ENCODE assay signal across 19 mouse cellular contexts in the genomic region with DNA sequence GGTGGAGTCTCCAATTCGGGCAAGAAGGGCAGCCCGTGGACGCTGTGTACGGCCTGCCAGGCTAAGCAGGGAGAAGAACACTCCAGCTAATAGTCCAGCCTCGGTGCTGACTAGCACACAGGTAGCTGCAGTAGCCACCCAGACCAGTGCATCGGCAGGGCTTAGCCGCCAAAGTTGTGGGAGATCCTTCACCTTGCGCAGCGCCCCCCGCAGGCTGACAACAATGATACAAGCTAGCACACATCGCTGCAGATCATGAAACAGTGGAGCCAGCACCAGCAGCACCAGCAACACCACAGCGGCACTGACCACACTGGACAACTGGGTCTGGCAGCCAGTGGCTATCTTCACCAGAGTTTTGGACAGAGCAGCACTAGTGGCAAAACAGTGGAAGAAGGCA. TPM values are rescaled to one million over a fixed set of nuclear protein-coding genes. Genes with fewer than 3 reads are reported as not detected.
A peak's percentile ranks its signal among the peaks of the same experiment; 100 is the strongest.
DNase-seq lines count a peak whose midpoint lies in the region; ATAC-seq and TF ChIP-seq lines count a peak whose summit lies in the region.
"Had no signal": no experiment of that assay in that cellular context is flagged by ENCODE, and none has a peak within 500 bp of the region (broad histone marks: within the 10 kb centered on the region; RNA-seq: fewer than 3 reads in every experiment).

No protein-coding gene starts in this region.

- WGBS in cerebellum, adult 2 months = 92% methylated on average over 12 of the region's 12 CpGs
- 87% methylated on average over 12 of the region's 12 CpGs for WGBS in liver, embryonic 15.5 days (ENCODE audit: insufficient replicate concordance)

- H3K4me2 ChIP-seq in liver, embryonic 15.5 days = no peak overlapping the region
- H3K4me2 ChIP-seq: embryonic facial prominence, embryonic 15.5 days had no signal

- H3K9me3 ChIP-seq in G1E (replicated peaks) = no peaks in the 10 kb centered on the region
- no peaks in the 10 kb centered on the region for H3K9me3 ChIP-seq in liver, embryonic 15.5 days (replicated peaks)
- H3K9me3 ChIP-seq: embryonic facial prominence, embryonic 15.5 days; heart, embryonic 10.5 days; hindbrain, embryonic 10.5 days had no signal

- no peak overlapping the region for H3K27ac ChIP-seq in cerebellum, adult 2 months (ENCODE audit: insufficient read depth, low read length)
- H3K27ac ChIP-seq in layer of hippocampus, adult 2 months = no peak overlapping the region
- peak overlapping the region; percentile 92; the same call in 1 of the 2 replicates for H3K27ac ChIP-seq in liver, embryonic 15.5 days (replicated peaks)
- H3K27ac ChIP-seq: embryonic facial prominence, embryonic 15.5 days; heart, embryonic 10.5 days; hindbrain, embryonic 10.5 days had no signal

- ATAC-seq in G1E (ENCODE audit: extremely low read depth, insufficient number of reproducible peaks, low FRiP score, poor library complexity, severe bottlenecking) = no peak
- no peak for ATAC-seq in liver, embryonic 15.5 days (ENCODE audit: insufficient read depth)
- ATAC-seq: forebrain, embryonic 16.5 days; midbrain, embryonic 16.5 days had no signal

- peaks cover 7% of the 10 kb centered on the region; the same call in 1 of the 2 replicates for H3K4me1 ChIP-seq in cerebellum, adult 2 months (ENCODE audit: control insufficient read depth, insufficient read depth, low read length)
- H3K4me1 ChIP-seq in G1E (ENCODE audit: insufficient read depth, low read depth, low read length) = peaks cover 93% of the 10 kb centered on the region
- H3K4me1 ChIP-seq in liver, embryonic 15.5 days (replicated peaks) = peaks cover 86% of the 10 kb centered on the region

- no peak for TF ChIP-seq POLR2A in cerebellum, adult 2 months (IDR thresholded peaks at IDR 0.05; ENCODE audit: borderline replicate concordance, insufficient read depth, low read length)

- peak; percentile 41 for DNase-seq in cerebellum, adult 11-12 months
- no peak for DNase-seq in cerebellum, adult 2 months
- DNase-seq in layer of hippocampus, adult 2 months (ENCODE audit: low spot score in 2 of 2) = no peak
- DNase-seq in layer of hippocampus, postnatal 10 days (ENCODE audit: low spot score in 2 of 2) = no peak
- no peak for DNase-seq in G1E (ENCODE audit: low spot score)
- DNase-seq in right cerebral cortex, adult 2 months (ENCODE audit: low spot score in 2 of 2) = no peak
- no peak for DNase-seq in left cerebral cortex, adult 11 months (ENCODE audit: low spot score)
- DNase-seq: cerebellum, postnatal 14 days; gastrocnemius, postnatal 36 days; kidney, postnatal 10 days; lung, postnatal 14 days; thymus, postnatal 36 days had no signal

- no peak overlapping the region for H3K4me3 ChIP-seq in cerebellum, adult 2 months (replicated peaks; ENCODE audit: insufficient read depth, low read depth, low read length)
- H3K4me3 ChIP-seq in layer of hippocampus, adult 2 months = no peak overlapping the region
- H3K4me3 ChIP-seq in G1E (ENCODE audit: low read depth, low read length) = peak overlapping the region; percentile 40; the same call in 1 of the 2 replicates
- no peak overlapping the region for H3K4me3 ChIP-seq in liver, embryonic 15.5 days (replicated peaks)
- H3K4me3 ChIP-seq: embryonic facial prominence, embryonic 15.5 days; heart, embryonic 10.5 days; hindbrain, embryonic 10.5 days had no signal

- peaks cover 52% of the 10 kb centered on the region for H3K36me3 ChIP-seq in G1E (replicated peaks)
- H3K36me3 ChIP-seq in liver, embryonic 15.5 days (replicated peaks) = peaks cover 35% of the 10 kb centered on the region

- no peak for TF ChIP-seq CTCF in cerebellum, adult 2 months (IDR thresholded peaks at IDR 0.05; ENCODE audit: borderline replicate concordance, insufficient read depth, low read depth, low read length)
- TF ChIP-seq CTCF in layer of hippocampus, adult 2 months (conservative IDR thresholded peaks at IDR 0.05) = peak; percentile 51
- peak; percentile 37; the same call in 1 of the 2 replicates for TF ChIP-seq CTCF in G1E (IDR thresholded peaks at IDR 0.05; ENCODE audit: low read depth, low read length)

- H3K27me3 ChIP-seq in cerebellum, adult 2 months (ENCODE audit: control insufficient read depth, insufficient read depth, low read length) = no peaks in the 10 kb centered on the region
- H3K27me3 ChIP-seq in G1E (ENCODE audit: insufficient read depth, low read length) = no peaks in the 10 kb centered on the region
- H3K27me3 ChIP-seq in liver, embryonic 15.5 days = no peaks in the 10 kb centered on the region
- H3K27me3 ChIP-seq: embryonic facial prominence, embryonic 15.5 days had no signal

- no peak overlapping the region for H3K9ac ChIP-seq in liver, embryonic 15.5 days
- H3K9ac ChIP-seq: embryonic facial prominence, embryonic 15.5 days had no signal

RNA-seq across cellular contexts. Expression of gene Dgkq, which starts 2.3 kb away (rescaled TPM):
- polyA plus RNA-seq in cerebellum, adult 2 months (2012; rRNA removed) = 89.1 and 91.8 TPM in 2 replicates
- total RNA-seq in layer of hippocampus, adult 2 months (2021) = 10 to 100 TPM; 50.2 to 51.5 TPM
- total RNA-seq in layer of hippocampus, postnatal 10 days (2021) = 10 to 100 TPM; 56.4 to 61.2 TPM
- total RNA-seq in G1E (2014; fragmentation: Nextera tagmentation) (6.9 and 12.3 TPM in 2 replicates), G1E (2017) (7.9 and 8.3 TPM in 2 replicates)
- 3.9 and 4.5 TPM in 2 replicates for polyA plus RNA-seq in G1E (2012)
- polyA plus RNA-seq in liver, embryonic 15.5 days (2015; fragmentation: Nextera tagmentation; extraction: Ambion mirVana) = 2.7 and 3.1 TPM in 2 replicates

RNA-seq across cellular contexts. Expression of gene Slc26a1, which starts 3.6 kb away (rescaled TPM):
- 1.7 and 1.9 TPM in 2 replicates for polyA plus RNA-seq in cerebellum, adult 2 months (2012; rRNA removed)
- 1 to 10 TPM; 1.2 TPM for total RNA-seq in layer of hippocampus, adult 2 months (2021)
- total RNA-seq in layer of hippocampus, postnatal 10 days (2021) = 1 to 10 TPM; 2.6 to 3.2 TPM
- total RNA-seq in G1E (2014; fragmentation: Nextera tagmentation) = 1.7 and 2.0 TPM in 2 replicates
- 0.87 and 0.93 TPM in 2 replicates for total RNA-seq in G1E (2017)
- polyA plus RNA-seq in G1E (2012) = 0.88 and 1.2 TPM in 2 replicates
- 18.6 and 22.2 TPM in 2 replicates for polyA plus RNA-seq in liver, embryonic 15.5 days (2015; fragmentation: Nextera tagmentation; extraction: Ambion mirVana)
- total RNA-seq: gastrocnemius, postnatal 36 days had no signal
- polyA plus RNA-seq: small intestine, adult 2 months had no signal

RNA-seq across cellular contexts. Expression of gene Idua, which starts 11.6 kb away (rescaled TPM):
- polyA plus RNA-seq in cerebellum, adult 2 months (2012; rRNA removed) = 29.0 and 37.8 TPM in 2 replicates
- 10 to 100 TPM; 16.8 to 17.1 TPM for total RNA-seq in layer of hippocampus, adult 2 months (2021)
- total RNA-seq in layer of hippocampus, postnatal 10 days (2021) = 1 to 10 TPM; 8.6 to 9.4 TPM
- total RNA-seq in G1E (2014; fragmentation: Nextera tagmentation) (37.7 and 43.2 TPM in 2 replicates), G1E (2017) (6.2 TPM in 2 replicates)
- 7.0 and 9.1 TPM in 2 replicates for polyA plus RNA-seq in G1E (2012)
- 4.2 and 5.8 TPM in 2 replicates for polyA plus RNA-seq in liver, embryonic 15.5 days (2015; fragmentation: Nextera tagmentation; extraction: Ambion mirVana)

RNA-seq across cellular contexts. Expression of gene Fgfrl1, which starts 20.4 kb away (rescaled TPM):
- 30.6 and 35.8 TPM in 2 replicates for polyA plus RNA-seq in cerebellum, adult 2 months (2012; rRNA removed)
- 10 to 100 TPM; 21.3 to 22.4 TPM for total RNA-seq in layer of hippocampus, adult 2 months (2021)
- 10 to 100 TPM; 18.5 to 22.5 TPM for total RNA-seq in layer of hippocampus, postnatal 10 days (2021)
- total RNA-seq in G1E (2014; fragmentation: Nextera tagmentation) = 4.2 and 4.9 TPM in 2 replicates
- total RNA-seq in G1E (2017) = 2.1 and 2.5 TPM in 2 replicates
- 5.1 and 7.1 TPM in 2 replicates for polyA plus RNA-seq in G1E (2012)
- polyA plus RNA-seq in liver, embryonic 15.5 days (2015; fragmentation: Nextera tagmentation; extraction: Ambion mirVana) = 9.2 and 9.6 TPM in 2 replicates

RNA-seq across cellular contexts. Expression of gene Tmem175, which starts 42.2 kb away (rescaled TPM):
- 50.8 and 52.4 TPM in 2 replicates for polyA plus RNA-seq in cerebellum, adult 2 months (2012; rRNA removed)
- total RNA-seq in layer of hippocampus, adult 2 months (2021) = 10 to 100 TPM; 40.7 to 43.5 TPM
- 10 to 100 TPM; 35.8 to 36.6 TPM for total RNA-seq in layer of hippocampus, postnatal 10 days (2021)
- total RNA-seq in G1E (2014; fragmentation: Nextera tagmentation) (38.0 and 51.5 TPM in 2 replicates), G1E (2017) (22.4 and 22.9 TPM in 2 replicates)
- polyA plus RNA-seq in G1E (2012) = 2.2 and 4.4 TPM in 2 replicates
- 10.5 and 11.9 TPM in 2 replicates for polyA plus RNA-seq in liver, embryonic 15.5 days (2015; fragmentation: Nextera tagmentation; extraction: Ambion mirVana)
